In genomic region chr9:41610347-41610746, GRCm38 (mm10) we compare ENCODE assay signal across 12 mouse cellular contexts.
DNase-seq lines count a peak whose midpoint lies in the region; ATAC-seq lines count a peak whose summit lies in the region.
"Had no signal": no experiment of that assay in that cellular context is flagged by ENCODE, and none has a peak within 500 bp of the region (broad histone marks: within the 10 kb centered on the region; RNA-seq: fewer than 3 reads in every experiment).

No protein-coding gene starts in this region.

- H3K4me2 ChIP-seq in kidney, embryonic 15.5 days, result no peak overlapping the region
- no peak overlapping the region for H3K4me2 ChIP-seq in embryonic facial prominence, embryonic 15.5 days (replicated peaks)
- no peak overlapping the region for H3K4me2 ChIP-seq in hindbrain, embryonic 15.5 days
- H3K4me2 ChIP-seq in midbrain, embryonic 16.5 days (ENCODE audit: low read length), result no peak overlapping the region
- H3K4me2 ChIP-seq: liver, embryonic 13.5 days had no signal

- peak overlapping the region; percentile 61; the same call in 1 of the 2 replicates for H3K27ac ChIP-seq in kidney, embryonic 15.5 days
- peak overlapping the region; percentile 80 for H3K27ac ChIP-seq in embryonic facial prominence, embryonic 15.5 days (replicated peaks)
- H3K27ac ChIP-seq in hindbrain, embryonic 15.5 days (replicated peaks), result peak overlapping the region; percentile 88
- peak overlapping the region; percentile 98 for H3K27ac ChIP-seq in midbrain, embryonic 16.5 days (ENCODE audit: low read length)
- H3K27ac ChIP-seq: liver, embryonic 13.5 days had no signal

- no peaks in the 10 kb centered on the region for H3K27me3 ChIP-seq in kidney, embryonic 15.5 days
- H3K27me3 ChIP-seq in embryonic facial prominence, embryonic 15.5 days, result no peaks in the 10 kb centered on the region
- no peaks in the 10 kb centered on the region for H3K27me3 ChIP-seq in hindbrain, embryonic 15.5 days
- no peaks in the 10 kb centered on the region for H3K27me3 ChIP-seq in midbrain, embryonic 16.5 days (ENCODE audit: control insufficient read depth, insufficient read depth, low read depth, low read length)
- H3K27me3 ChIP-seq: liver, embryonic 13.5 days had no signal

- no peak for ATAC-seq in kidney, embryonic 15.5 days (replicated peaks; ENCODE audit: low FRiP score)
- no peak for ATAC-seq in embryonic facial prominence, embryonic 15.5 days (ENCODE audit: insufficient number of reproducible peaks, low FRiP score, low TSS enrichment, low read depth)
- no peak for ATAC-seq in hindbrain, embryonic 15.5 days (ENCODE audit: low FRiP score, low read depth)
- no peak for ATAC-seq in midbrain, embryonic 16.5 days

- no peaks in the 10 kb centered on the region for H3K9me3 ChIP-seq in kidney, embryonic 15.5 days (replicated peaks)
- H3K9me3 ChIP-seq in embryonic facial prominence, embryonic 15.5 days (replicated peaks), result no peaks in the 10 kb centered on the region
- H3K9me3 ChIP-seq in hindbrain, embryonic 15.5 days, result no peaks in the 10 kb centered on the region
- no peaks in the 10 kb centered on the region for H3K9me3 ChIP-seq in midbrain, embryonic 16.5 days (replicated peaks; ENCODE audit: control insufficient read depth, low read length, poor library complexity, severe bottlenecking)
- H3K9me3 ChIP-seq: liver, embryonic 13.5 days had no signal

- no peaks in the 10 kb centered on the region for H3K36me3 ChIP-seq in kidney, embryonic 15.5 days
- no peaks in the 10 kb centered on the region for H3K36me3 ChIP-seq in embryonic facial prominence, embryonic 15.5 days
- no peaks in the 10 kb centered on the region for H3K36me3 ChIP-seq in hindbrain, embryonic 15.5 days
- no peaks in the 10 kb centered on the region for H3K36me3 ChIP-seq in midbrain, embryonic 16.5 days (ENCODE audit: control insufficient read depth, insufficient read depth, low read length)
- H3K36me3 ChIP-seq: liver, embryonic 13.5 days had no signal

- WGBS in kidney, embryonic 15.5 days, result 40% methylated on average over 4 of the region's 4 CpGs
- 52% methylated on average over 4 of the region's 4 CpGs for WGBS in embryonic facial prominence, embryonic 15.5 days
- 17% methylated on average over 4 of the region's 4 CpGs for WGBS in hindbrain, embryonic 15.5 days
- 11% methylated on average over 4 of the region's 4 CpGs for WGBS in midbrain, embryonic 16.5 days

- DNase-seq in kidney, adult 11 months, result no peak
- DNase-seq in gastrocnemius, postnatal 25 days, result no peak
- DNase-seq in cerebellum, adult 11-12 months, result no peak
- no peak for DNase-seq in adrenal gland, adult (ENCODE audit: inconsistent age in 2 of 2, low spot score in 1 of 2)
- DNase-seq: cerebellum, postnatal 36 days; kidney, postnatal 4 days; liver, embryonic 13.5 days; thymus, adult 2 months had no signal

- no peak overlapping the region for H3K4me3 ChIP-seq in kidney, embryonic 15.5 days (replicated peaks)
- H3K4me3 ChIP-seq in embryonic facial prominence, embryonic 15.5 days (replicated peaks), result no peak overlapping the region
- no peak overlapping the region for H3K4me3 ChIP-seq in hindbrain, embryonic 15.5 days
- no peak overlapping the region for H3K4me3 ChIP-seq in midbrain, embryonic 16.5 days (ENCODE audit: low read depth, low read length)
- H3K4me3 ChIP-seq: liver, embryonic 13.5 days had no signal

- no peak overlapping the region for H3K9ac ChIP-seq in kidney, embryonic 15.5 days
- no peak overlapping the region for H3K9ac ChIP-seq in embryonic facial prominence, embryonic 15.5 days
- no peak overlapping the region for H3K9ac ChIP-seq in hindbrain, embryonic 15.5 days
- H3K9ac ChIP-seq in midbrain, embryonic 16.5 days (ENCODE audit: low read depth, low read length), result no peak overlapping the region
- H3K9ac ChIP-seq: liver, embryonic 13.5 days had no signal

- peaks cover 29% of the 10 kb centered on the region for H3K4me1 ChIP-seq in kidney, embryonic 15.5 days
- peaks cover 41% of the 10 kb centered on the region for H3K4me1 ChIP-seq in embryonic facial prominence, embryonic 15.5 days
- peaks cover 65% of the 10 kb centered on the region for H3K4me1 ChIP-seq in hindbrain, embryonic 15.5 days (replicated peaks)
- H3K4me1 ChIP-seq in midbrain, embryonic 16.5 days (ENCODE audit: control insufficient read depth, insufficient read depth, low read length), result peaks cover 53% of the 10 kb centered on the region
- H3K4me1 ChIP-seq: liver, embryonic 13.5 days had no signal
